Mouse (Mus musculus) bone marrow, adult 2 months (tissue): ENCODE results near the gene Mfap2.

ENCODE experiments used
- CTCF ChIP-seq: fragments of 200-500 bp; IDR thresholded peaks from 2 replicates; pipeline ENCODE4 v1.5.1; 2011; ENCODE audit warnings: low read length, control low read depth; ENCODE audit not compliant: control insufficient read depth, insufficient read depth
- POLR2A ChIP-seq: fragments of 200-500 bp; IDR thresholded peaks from 2 replicates; pipeline ENCODE4 v1.6.1; 2011; ENCODE audit warnings: low read depth, mild to moderate bottlenecking, control low read depth, low read length, borderline replicate concordance; ENCODE audit not compliant: control insufficient read depth

GRCm38 (mm10) chr4:141064104-141064659, 54.0 kb downstream of the Mfap2 start:
- TF ChIP-seq CTCF (no peak), POLR2A (no peak)
